Mouse (Mus musculus): ENCODE results near the gene Pin4. TPM values are rescaled to one million over a fixed set of nuclear protein-coding genes. Genes with fewer than 3 reads are reported as not detected.

Pin4 gene
- 68.1 and 75.6 TPM in 2 replicates for polyA plus RNA-seq (2015; fragmentation: Nextera tagmentation; extraction: Ambion mirVana)

DNA sequence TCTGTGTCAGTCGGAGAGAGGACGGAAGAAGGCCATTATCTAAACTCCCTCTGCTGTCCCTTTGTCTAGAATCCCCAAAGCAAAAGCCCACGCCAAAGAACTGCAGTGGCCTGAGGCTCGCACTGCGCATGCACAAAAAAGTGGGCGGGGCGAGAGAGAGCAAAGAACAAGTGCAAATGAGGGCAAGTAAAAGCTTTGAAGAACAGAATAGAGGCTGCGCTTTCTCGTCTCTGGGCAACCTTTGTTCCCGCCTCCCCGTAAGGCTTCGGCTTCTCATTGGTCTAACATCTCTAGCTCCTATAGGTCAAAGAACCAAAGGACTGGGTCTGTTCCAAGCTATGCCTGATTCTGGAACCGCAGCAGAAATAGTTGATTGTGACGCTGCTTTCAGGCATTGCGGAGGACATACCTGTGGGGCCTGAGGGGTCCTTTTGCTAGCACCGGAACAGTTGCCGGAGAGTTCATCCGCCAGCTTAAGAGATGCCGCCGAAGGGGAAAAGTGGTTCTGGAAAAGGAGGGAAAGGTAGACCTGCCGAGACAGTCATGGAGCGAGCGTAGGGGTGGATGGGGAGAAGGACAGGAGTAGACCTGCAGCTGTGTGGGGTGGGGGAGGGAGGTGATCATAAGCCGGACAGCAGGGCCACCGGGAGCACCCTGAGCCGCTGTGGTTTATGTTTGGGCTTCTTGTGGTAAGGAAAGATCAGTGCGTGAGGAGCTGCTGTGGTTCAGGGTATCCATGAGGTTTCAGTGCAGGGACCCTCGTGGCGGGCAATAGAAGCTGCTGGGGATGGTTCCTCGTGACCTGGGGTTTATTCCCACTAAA lies at the start of gene Pin4:
Gene Pin4 (plus strand): TSS at position 406 of the 823 bp plus-strand sequence.
- H3K4me3 ChIP-seq (replicated peaks): peak within 1 kb of the TSS; percentile 66
- peaks cover 4% of the 10 kb centered on the region; the same call in 1 of the 2 replicates for H3K4me1 ChIP-seq
- 19% methylated on average over 30 of the region's 30 CpGs for WGBS
- H3K9ac ChIP-seq: peak within 1 kb of the TSS; percentile 62
- H3K4me2 ChIP-seq: peak within 1 kb of the TSS; percentile 58
- peaks cover 17% of the 10 kb centered on the region for H3K36me3 ChIP-seq
- H3K9me3 ChIP-seq (replicated peaks): no peaks in the 10 kb centered on the region
- peaks cover 22% of the 10 kb centered on the region; the same call in 1 of the 2 replicates for H3K27me3 ChIP-seq
- no peak within 1 kb of the TSS for H3K27ac ChIP-seq
- peak; percentile 99 for ATAC-seq (replicated peaks; ENCODE audit: low FRiP score)

DNA sequence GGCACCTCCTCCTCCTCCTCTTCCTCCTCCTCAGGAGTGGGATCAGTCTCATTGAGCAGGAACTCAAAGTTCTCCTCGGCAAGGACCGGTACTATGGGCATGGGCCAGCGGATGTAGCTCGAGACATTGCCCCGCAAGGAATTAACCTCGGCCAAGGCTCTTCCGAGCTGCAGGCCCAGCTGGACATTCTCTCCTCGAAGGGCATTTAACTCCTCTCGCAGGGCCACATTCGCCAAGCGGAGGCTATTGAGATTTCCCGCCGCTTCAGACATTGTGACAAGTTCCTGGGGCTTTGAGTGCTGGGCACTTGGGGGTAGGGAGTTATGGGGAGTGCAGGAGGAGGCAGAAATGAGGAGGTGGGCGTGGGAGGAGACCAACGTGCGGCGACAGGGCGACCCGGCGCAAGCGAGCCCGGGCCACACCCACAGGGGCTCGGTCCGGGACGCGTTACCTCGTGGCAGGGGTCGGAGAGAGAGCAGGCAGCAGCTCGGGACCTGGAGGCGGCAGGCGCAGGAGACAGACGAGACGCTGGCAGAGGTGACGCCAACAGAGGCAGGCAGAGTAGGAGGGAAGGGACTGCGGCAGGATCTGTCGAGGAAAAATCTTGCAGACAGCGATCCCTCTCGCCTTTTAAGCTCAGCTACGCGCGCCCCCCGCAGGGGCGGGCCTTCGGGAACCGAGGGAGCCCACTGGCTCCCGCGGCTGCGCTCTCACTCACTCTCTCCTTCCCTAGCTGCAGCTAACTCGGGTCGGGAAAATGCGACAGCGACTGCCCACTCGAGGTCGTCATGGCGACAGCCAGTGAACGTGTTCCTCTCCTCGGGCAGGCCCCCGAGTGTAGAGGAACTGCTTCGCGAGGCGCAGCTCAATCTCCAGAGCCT lies 48.4 kb upstream of the Pin4 start, which contains the start of gene Rtl5:
Gene Rtl5 (minus strand): TSS at position 714 of the 881 bp plus-strand sequence.
- 25% methylated on average over 58 of the region's 61 CpGs for WGBS
- peak within 1 kb of the TSS; percentile 70 for H3K4me2 ChIP-seq
- H3K9ac ChIP-seq: peak within 1 kb of the TSS; percentile 46
- peaks cover 47% of the 10 kb centered on the region for H3K27me3 ChIP-seq
- H3K4me1 ChIP-seq: peaks cover 23% of the 10 kb centered on the region; the same call in 1 of the 2 replicates
- peak within 1 kb of the TSS; percentile 88 for H3K27ac ChIP-seq
- peak; percentile 92 for ATAC-seq (replicated peaks; ENCODE audit: low FRiP score)
- no peaks in the 10 kb centered on the region for H3K9me3 ChIP-seq (replicated peaks)
- peak within 1 kb of the TSS; percentile 51 for H3K4me3 ChIP-seq (replicated peaks)
- no peaks in the 10 kb centered on the region for H3K36me3 ChIP-seq

DNA sequence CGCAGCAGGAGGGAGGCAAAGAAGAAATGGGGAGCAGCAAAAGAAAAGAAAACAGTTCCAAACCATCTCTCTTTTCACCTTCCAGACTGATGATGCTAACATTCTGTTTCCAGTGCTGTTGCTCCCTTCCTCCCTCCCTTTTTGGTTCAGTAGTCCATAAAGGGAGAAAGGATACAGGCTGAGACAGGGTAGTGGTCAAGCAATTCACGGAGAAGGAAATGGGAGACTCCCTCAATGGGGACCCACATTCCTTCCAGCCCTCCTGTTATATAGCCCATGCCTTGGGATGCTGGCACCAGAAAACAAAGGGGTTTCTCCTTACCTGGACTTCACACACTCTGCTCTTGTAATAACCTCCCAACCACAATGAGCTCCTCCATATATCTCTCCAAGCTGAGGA lies 47.7 kb upstream of the Pin4 start:
- Histone ChIP-seq H3K4me3 (replicated peaks) (peak overlapping the region; percentile 51), H3K9me3 (replicated peaks) (no peaks in the 10 kb centered on the region), H3K27ac (peak overlapping the region; percentile 88), H3K4me1 (peaks cover 23% of the 10 kb centered on the region; the same call in 1 of the 2 replicates), H3K36me3 (no peaks in the 10 kb centered on the region), H3K4me2 (peak overlapping the region; percentile 70), H3K9ac (no peak overlapping the region), H3K27me3 (peaks cover 44% of the 10 kb centered on the region)
- no peak for ATAC-seq (replicated peaks; ENCODE audit: low FRiP score)
- 15% methylated on average over 2 of the region's 2 CpGs for WGBS

DNA sequence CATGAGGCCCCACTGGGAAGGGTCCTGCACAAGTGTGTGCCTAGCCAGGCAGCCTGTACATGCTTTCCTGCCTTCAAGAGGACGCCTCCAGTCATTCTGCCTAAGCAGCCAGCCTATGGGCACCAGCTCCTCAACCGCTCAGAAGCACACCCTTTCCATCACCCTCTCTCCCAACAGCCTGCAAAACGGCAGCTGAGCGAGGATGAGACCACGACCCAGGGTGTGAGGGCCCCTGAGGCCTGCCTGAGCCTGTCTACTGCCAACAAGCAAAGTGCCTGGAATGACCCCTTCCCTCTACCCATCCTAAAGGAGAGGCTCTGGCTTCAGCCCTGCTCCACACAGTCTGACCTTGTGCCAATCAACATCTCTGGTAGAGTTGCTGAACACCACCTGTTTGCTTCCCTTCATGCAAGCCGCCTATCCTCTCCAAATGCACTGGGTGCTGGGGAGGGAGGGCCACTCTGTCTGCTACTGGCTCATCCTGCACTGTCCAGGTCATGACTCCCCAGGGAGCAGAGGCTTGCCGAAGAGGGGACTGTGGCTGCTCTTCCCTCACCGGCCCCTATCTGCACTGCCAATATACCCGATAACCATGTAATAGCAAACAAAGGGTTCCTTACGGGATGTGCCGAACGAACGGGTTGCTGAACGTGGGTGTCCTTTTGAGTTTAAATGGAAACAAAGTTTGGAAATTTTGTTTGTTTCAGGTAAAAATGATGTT lies 45.5 kb upstream of the Pin4 start:
- Histone ChIP-seq H3K27me3 (peaks cover 39% of the 10 kb centered on the region), H3K9me3 (replicated peaks) (no peaks in the 10 kb centered on the region), H3K4me2 (no peak overlapping the region), H3K4me1 (peaks cover 23% of the 10 kb centered on the region; the same call in 1 of the 2 replicates), H3K4me3 (replicated peaks) (no peak overlapping the region), H3K9ac (no peak overlapping the region), H3K27ac (no peak overlapping the region), H3K36me3 (no peaks in the 10 kb centered on the region)
- WGBS: 83% methylated on average over 14 of the region's 14 CpGs
- ATAC-seq (replicated peaks; ENCODE audit: low FRiP score): no peak

DNA sequence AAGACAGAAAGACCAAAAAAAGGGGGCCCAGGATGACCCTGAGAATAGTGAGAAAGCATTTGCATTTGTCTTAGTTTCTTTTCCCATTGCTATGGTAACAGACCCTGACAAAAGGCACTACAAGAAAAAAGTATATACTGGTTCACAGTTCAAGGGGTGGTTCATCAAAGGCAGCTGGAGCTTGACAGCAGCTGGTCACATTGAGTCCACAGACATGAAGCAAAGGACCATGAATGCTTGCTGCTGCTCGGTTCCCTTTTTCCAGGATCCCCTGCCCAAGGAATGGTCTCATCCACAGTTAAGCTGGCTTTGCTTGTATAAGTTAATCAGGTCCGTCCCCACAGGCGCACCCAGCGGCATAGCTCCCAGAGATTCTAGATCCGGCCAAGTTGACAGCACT lies 44.8 kb upstream of the Pin4 start:
- no peaks in the 10 kb centered on the region for H3K36me3 ChIP-seq
- H3K4me2 ChIP-seq: no peak overlapping the region
- no peaks in the 10 kb centered on the region for H3K9me3 ChIP-seq (replicated peaks)
- H3K27me3 ChIP-seq: peaks cover 39% of the 10 kb centered on the region
- no peak overlapping the region for H3K9ac ChIP-seq
- H3K27ac ChIP-seq: peak overlapping the region; percentile 68
- no peak for ATAC-seq (replicated peaks; ENCODE audit: low FRiP score)
- peaks cover 23% of the 10 kb centered on the region; the same call in 1 of the 2 replicates for H3K4me1 ChIP-seq
- no peak overlapping the region for H3K4me3 ChIP-seq (replicated peaks)
- 84% methylated on average over 5 of the region's 5 CpGs for WGBS

DNA sequence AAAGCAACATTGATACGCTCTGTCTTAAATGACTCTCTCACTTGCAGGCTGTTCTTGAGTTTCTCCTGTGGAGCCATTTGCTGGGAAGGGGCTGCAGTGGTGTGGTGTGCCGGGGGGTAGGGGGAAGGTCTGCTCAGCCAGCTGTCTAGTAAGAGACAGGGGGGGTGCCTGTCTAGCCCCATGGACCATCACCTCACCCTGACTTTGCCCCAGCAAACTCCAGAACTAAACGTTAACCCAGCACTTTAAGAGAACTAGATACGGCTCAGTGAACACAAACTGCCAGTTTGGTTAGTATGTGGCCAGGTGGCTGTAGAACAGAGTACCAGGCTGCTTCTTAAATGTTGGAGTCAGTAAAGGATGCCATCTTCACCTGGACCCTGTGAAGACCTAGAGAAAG lies 44.1 kb upstream of the Pin4 start:
- Histone ChIP-seq H3K9me3 (replicated peaks) (no peaks in the 10 kb centered on the region), H3K4me1 (peaks cover 16% of the 10 kb centered on the region; the same call in 1 of the 2 replicates), H3K4me2 (no peak overlapping the region), H3K9ac (no peak overlapping the region), H3K4me3 (replicated peaks) (no peak overlapping the region), H3K27ac (peak overlapping the region; percentile 68), H3K27me3 (peaks cover 39% of the 10 kb centered on the region), H3K36me3 (no peaks in the 10 kb centered on the region)
- 59% methylated on average over 4 of the region's 4 CpGs for WGBS
- no peak for ATAC-seq (replicated peaks; ENCODE audit: low FRiP score)

DNA sequence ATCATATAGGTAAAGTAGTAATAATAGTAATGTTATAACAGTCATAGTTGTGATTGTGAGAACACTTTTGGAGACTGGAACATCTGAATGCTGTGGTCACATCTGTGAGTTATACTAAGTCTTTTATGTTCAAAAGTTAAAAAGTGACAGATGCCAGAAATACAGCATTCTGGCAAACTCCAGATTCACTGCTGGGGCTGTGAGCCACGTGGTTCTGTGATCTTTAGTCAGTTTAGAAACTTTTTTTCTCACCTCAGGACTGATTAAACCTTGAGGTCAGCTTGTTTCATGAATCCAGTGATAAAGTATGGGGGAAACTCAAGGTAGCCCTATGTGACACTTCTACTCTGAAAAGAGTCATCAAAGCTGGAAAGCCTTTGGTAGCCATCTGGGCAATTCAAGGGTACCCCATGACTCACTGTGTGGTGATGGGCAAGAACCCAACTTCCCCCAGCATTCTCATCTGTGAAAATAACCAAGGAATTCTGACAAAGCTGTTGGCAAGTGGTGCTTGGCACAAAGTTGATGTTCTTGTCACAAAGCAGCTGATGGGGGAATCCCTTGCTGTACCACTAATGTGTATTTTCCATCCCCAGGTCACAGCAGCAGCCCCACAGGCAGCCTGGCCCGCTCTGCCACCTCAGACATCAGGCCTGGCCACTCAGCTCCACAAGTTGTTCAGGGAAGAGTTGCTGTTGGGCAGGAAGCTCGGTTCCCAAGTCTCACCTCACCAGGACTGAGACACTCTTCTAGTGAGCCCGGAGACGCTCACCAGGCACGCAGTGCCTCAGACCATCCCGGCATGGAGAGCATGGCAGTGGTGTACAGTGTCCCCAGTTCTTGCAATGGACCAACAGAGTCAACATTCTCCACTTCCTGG lies 42.1 kb upstream of the Pin4 start:
- Histone ChIP-seq H3K36me3 (no peaks in the 10 kb centered on the region), H3K4me2 (no peak overlapping the region), H3K9ac (no peak overlapping the region), H3K27me3 (peaks cover 28% of the 10 kb centered on the region), H3K27ac (no peak overlapping the region), H3K4me1 (peaks cover 17% of the 10 kb centered on the region; the same call in 1 of the 2 replicates), H3K9me3 (replicated peaks) (no peaks in the 10 kb centered on the region), H3K4me3 (replicated peaks) (no peak overlapping the region)
- ATAC-seq (replicated peaks; ENCODE audit: low FRiP score): no peak
- 83% methylated on average over 7 of the region's 7 CpGs for WGBS

DNA sequence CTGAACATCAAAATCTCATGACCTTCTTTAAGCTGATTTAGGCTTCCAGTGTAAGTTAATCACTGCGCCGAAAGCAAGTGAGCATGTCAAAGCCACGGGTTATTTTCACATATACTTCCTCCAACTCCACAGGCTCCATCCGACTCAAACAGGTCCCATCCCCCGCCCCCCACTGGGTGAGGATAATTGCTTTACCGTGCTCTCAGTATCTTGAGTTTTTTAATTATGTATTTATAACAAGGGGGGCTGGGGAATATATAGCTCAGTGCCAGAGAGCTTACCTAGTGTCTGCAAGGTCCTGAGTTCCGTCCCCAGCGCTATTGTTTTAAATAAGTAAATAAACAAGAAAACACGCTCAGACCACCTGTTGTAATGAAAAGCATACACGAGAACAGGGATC lies 38.2 kb upstream of the Pin4 start:
- Histone ChIP-seq H3K27me3 (peaks cover 36% of the 10 kb centered on the region), H3K9ac (no peak overlapping the region), H3K9me3 (replicated peaks) (no peaks in the 10 kb centered on the region), H3K4me2 (no peak overlapping the region), H3K4me3 (replicated peaks) (no peak overlapping the region), H3K36me3 (no peaks in the 10 kb centered on the region), H3K27ac (no peak overlapping the region), H3K4me1 (peaks cover 14% of the 10 kb centered on the region; the same call in 1 of the 2 replicates)
- 53% methylated on average over 10 of the region's 10 CpGs for WGBS
- ATAC-seq (replicated peaks; ENCODE audit: low FRiP score): no peak

DNA sequence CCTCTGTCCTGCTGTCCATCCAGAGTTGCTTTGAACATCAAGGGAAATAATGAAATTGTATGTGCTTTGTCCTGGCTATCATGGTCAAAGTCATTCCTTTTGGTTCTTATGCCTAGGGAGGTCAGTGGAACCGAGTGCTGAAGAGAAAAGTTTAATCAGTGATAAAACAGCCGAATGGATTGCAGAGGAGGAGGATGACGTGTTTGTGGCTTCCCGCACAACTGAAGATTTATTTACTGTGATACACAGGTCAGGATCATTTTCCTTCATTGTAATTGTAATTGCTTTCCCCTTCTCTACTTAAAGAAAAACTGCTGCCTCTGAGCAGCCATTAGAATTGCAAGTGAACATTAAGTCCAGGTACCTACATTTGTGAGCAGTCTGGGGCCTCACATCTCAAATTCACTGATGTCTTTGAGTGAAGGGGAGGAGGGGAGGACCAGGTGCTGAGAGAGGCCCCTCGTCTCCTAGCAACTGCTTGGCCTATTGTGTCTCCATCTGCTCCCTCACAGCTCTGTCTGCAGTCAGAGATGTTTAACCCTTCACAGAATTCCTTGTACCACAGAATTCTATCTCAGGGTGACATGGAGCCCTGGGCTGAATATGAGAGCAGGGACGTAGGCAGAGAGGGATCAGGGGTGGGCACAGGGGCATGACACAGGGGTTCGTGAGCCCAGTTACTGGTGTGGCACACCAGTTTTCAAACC lies 37.5 kb upstream of the Pin4 start:
- peaks cover 14% of the 10 kb centered on the region; the same call in 1 of the 2 replicates for H3K4me1 ChIP-seq
- H3K4me2 ChIP-seq: no peak overlapping the region
- peaks cover 41% of the 10 kb centered on the region for H3K27me3 ChIP-seq
- no peak overlapping the region for H3K27ac ChIP-seq
- H3K9me3 ChIP-seq (replicated peaks): no peaks in the 10 kb centered on the region
- peak; percentile 69; the same call in 1 of the 2 replicates for ATAC-seq (replicated peaks; ENCODE audit: low FRiP score)
- no peaks in the 10 kb centered on the region for H3K36me3 ChIP-seq
- H3K9ac ChIP-seq: no peak overlapping the region
- WGBS: 36% methylated on average over 7 of the region's 7 CpGs
- H3K4me3 ChIP-seq (replicated peaks): no peak overlapping the region

DNA sequence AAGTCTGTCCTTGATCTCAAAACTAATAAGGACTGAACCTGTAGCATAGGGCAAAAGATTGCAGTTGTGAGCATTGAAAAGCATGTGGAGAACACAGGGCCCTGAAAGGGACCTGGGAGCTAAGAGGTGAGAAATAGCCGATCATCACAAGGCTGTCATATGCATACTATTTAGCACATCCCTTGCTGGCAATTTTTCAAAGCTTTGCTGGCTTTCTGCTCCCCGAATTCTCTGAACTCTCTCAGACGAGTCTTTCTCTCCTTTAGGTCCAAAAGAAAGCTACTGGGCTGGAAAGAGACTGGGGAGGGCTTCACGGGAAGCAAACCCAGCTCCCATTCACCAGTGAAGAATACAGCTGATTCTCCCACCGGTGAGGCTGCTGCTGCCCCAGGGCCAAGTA lies 36.9 kb upstream of the Pin4 start:
- Histone ChIP-seq H3K27ac (no peak overlapping the region), H3K4me3 (replicated peaks) (no peak overlapping the region), H3K36me3 (no peaks in the 10 kb centered on the region), H3K9ac (no peak overlapping the region), H3K9me3 (replicated peaks) (no peaks in the 10 kb centered on the region), H3K4me1 (peaks cover 14% of the 10 kb centered on the region; the same call in 1 of the 2 replicates), H3K4me2 (no peak overlapping the region), H3K27me3 (peaks cover 37% of the 10 kb centered on the region)
- ATAC-seq (replicated peaks; ENCODE audit: low FRiP score): no peak
- 50% methylated on average over 5 of the region's 5 CpGs for WGBS

Data from kidney, embryonic 15.5 days (tissue).